Mouse (Mus musculus): ENCODE results near the gene Dcaf5. TPM values are rescaled to one million over a fixed set of nuclear protein-coding genes. Genes with fewer than 3 reads are reported as not detected.
A peak's percentile ranks its signal among the peaks of the same experiment; 100 is the strongest.

Dcaf5 gene
- polyA plus RNA-seq, 1 experiment from 2014 or later, result 7.4 TPM

DNA sequence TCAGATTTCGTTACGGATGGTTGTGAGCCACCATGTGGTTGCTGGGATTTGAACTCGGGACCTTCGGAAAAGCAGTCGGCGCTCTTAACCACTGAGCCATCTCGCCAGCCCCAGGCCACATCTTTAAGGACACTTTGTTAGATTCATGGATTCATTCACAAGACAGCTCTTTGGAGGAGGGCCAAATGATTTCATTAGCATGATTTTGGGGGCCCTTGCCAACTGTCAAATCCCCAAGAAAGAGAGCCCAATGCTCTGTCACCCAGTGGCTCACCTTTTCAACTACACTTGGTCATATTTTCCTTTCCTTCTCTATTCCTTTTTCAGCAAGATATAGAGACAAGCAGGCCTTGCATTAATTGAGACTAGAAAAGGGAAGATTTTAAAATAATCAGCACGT is 63.5 kb downstream of the Dcaf5 start:
- no peak overlapping the region for H3K27ac ChIP-seq (ENCODE audit: low read depth, low read length)
- no peak overlapping the region for H3K9ac ChIP-seq (ENCODE audit: low read depth, low read length)
- TF ChIP-seq CTCF (IDR thresholded peaks at IDR 0.05; ENCODE audit: low read depth), result no peak
- 93% methylated on average over 8 of the region's 8 CpGs for WGBS
- H3K4me2 ChIP-seq (replicated peaks; ENCODE audit: low read depth), result no peak overlapping the region
- H3K4me1 ChIP-seq (replicated peaks; ENCODE audit: control insufficient read depth, insufficient read depth, low read length), result no peaks in the 10 kb centered on the region
- no peak for ATAC-seq
- no peaks in the 10 kb centered on the region for H3K27me3 ChIP-seq (replicated peaks; ENCODE audit: control insufficient read depth, insufficient read depth, low read length)
- peaks cover 41% of the 10 kb centered on the region for H3K36me3 ChIP-seq (ENCODE audit: control insufficient read depth, insufficient read depth)
- H3K9me3 ChIP-seq (ENCODE audit: control insufficient read depth), result no peaks in the 10 kb centered on the region
- H3K4me3 ChIP-seq (ENCODE audit: low read depth, low read length), result no peak overlapping the region

DNA sequence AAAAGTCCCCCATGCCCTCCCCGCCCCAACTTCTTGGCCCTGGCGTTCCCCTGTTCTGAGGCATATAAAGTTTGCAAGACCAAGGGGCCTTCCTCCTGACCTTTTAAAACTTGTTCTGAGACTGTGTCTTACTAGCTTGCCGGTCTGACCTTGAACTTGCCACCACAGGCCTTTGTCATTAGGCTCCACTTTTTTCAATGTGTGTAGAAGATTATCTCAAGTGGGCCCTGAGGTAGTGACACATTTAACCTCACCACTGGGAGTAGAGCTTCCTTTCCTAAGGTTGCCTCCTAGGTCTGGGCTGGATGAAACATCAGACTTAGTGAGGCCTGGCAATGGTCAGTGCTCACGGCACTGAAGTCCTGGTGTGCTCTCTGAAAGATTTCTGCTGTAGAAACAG is 69.2 kb downstream of the Dcaf5 start:
- H3K27ac ChIP-seq (ENCODE audit: low read depth, low read length), result no peak overlapping the region
- H3K9ac ChIP-seq (ENCODE audit: low read depth, low read length), result no peak overlapping the region
- no peaks in the 10 kb centered on the region for H3K27me3 ChIP-seq (replicated peaks; ENCODE audit: control insufficient read depth, insufficient read depth, low read length)
- no peak for ATAC-seq
- 86% methylated on average over 4 of the region's 4 CpGs for WGBS
- TF ChIP-seq CTCF (IDR thresholded peaks at IDR 0.05; ENCODE audit: low read depth), result no peak
- H3K9me3 ChIP-seq (ENCODE audit: control insufficient read depth), result no peaks in the 10 kb centered on the region
- H3K4me1 ChIP-seq (replicated peaks; ENCODE audit: control insufficient read depth, insufficient read depth, low read length), result 0 out of 2 replicates have a peak, but pooled peaks cover 4% of the 10 kb centered on the region
- no peak overlapping the region for H3K4me3 ChIP-seq (ENCODE audit: low read depth, low read length)
- peaks cover 23% of the 10 kb centered on the region for H3K36me3 ChIP-seq (ENCODE audit: control insufficient read depth, insufficient read depth)
- no peak overlapping the region for H3K4me2 ChIP-seq (replicated peaks; ENCODE audit: low read depth)

DNA sequence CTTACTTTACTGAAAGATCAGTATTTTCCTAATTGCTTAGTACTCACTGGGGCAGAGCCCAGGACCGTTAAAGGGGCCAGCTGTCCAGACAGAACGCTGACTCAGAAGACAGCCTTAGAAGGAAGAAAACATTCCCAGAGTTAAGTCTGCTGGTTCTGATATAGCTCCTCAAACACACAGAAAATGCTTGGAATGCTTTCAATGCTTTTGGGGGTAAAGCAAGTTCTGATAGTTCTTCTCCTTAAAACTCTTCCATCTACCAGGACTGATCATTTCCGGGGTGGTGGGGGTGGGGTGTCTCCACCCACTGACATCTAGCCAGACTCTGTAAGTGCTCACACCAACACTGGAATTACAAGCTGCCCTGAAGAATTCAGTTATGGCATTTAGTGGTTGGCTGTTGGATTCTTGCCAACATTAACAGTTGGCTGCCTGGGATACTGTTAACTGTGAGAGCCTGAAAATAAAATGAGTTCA is 70.4 kb downstream of the Dcaf5 start:
- H3K9me3 ChIP-seq (ENCODE audit: control insufficient read depth), result no peaks in the 10 kb centered on the region
- no peak overlapping the region for H3K4me2 ChIP-seq (replicated peaks; ENCODE audit: low read depth)
- 14% methylated on average over 3 of the region's 3 CpGs for WGBS
- H3K4me1 ChIP-seq (replicated peaks; ENCODE audit: control insufficient read depth, insufficient read depth, low read length), result 0 out of 2 replicates have a peak, but pooled peaks cover 4% of the 10 kb centered on the region
- H3K9ac ChIP-seq (ENCODE audit: low read depth, low read length), result no peak overlapping the region
- no peak overlapping the region for H3K27ac ChIP-seq (ENCODE audit: low read depth, low read length)
- H3K4me3 ChIP-seq (ENCODE audit: low read depth, low read length), result no peak overlapping the region
- ATAC-seq, result peak; percentile 10; the same call in 1 of the 2 replicates
- no peak for TF ChIP-seq CTCF (IDR thresholded peaks at IDR 0.05; ENCODE audit: low read depth)
- H3K27me3 ChIP-seq (replicated peaks; ENCODE audit: control insufficient read depth, insufficient read depth, low read length), result no peaks in the 10 kb centered on the region
- peaks cover 27% of the 10 kb centered on the region for H3K36me3 ChIP-seq (ENCODE audit: control insufficient read depth, insufficient read depth)

DNA sequence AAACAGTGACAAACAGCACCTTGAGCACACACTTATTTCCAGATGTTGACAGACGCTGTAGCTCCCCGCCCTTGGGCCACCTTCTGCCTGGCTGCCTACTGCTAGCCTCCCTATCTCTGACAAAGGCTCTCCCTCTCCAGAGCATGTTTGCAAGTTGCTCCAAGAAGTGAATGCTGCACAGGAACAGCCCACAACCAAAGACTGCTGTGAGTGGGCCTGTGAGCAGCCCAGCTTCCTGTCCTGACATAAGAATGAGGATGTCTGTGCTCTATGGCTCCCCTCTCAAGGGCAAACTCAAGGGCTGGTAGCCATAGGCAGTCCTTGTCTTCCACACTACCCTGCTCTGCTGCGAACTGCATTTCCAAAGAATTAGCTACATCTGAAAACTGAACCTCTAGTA is 71.1 kb downstream of the Dcaf5 start:
- H3K9ac ChIP-seq (ENCODE audit: low read depth, low read length), result no peak overlapping the region
- TF ChIP-seq CTCF (IDR thresholded peaks at IDR 0.05; ENCODE audit: low read depth), result no peak
- peaks cover 23% of the 10 kb centered on the region for H3K36me3 ChIP-seq (ENCODE audit: control insufficient read depth, insufficient read depth)
- H3K27ac ChIP-seq (ENCODE audit: low read depth, low read length), result 0 out of 2 replicates have a peak overlapping the region, but pooled peaks have one; percentile 46
- H3K4me3 ChIP-seq (ENCODE audit: low read depth, low read length), result no peak overlapping the region
- no peak overlapping the region for H3K4me2 ChIP-seq (replicated peaks; ENCODE audit: low read depth)
- no peaks in the 10 kb centered on the region for H3K9me3 ChIP-seq (ENCODE audit: control insufficient read depth)
- WGBS, result 88% methylated on average over 3 of the region's 3 CpGs
- H3K27me3 ChIP-seq (replicated peaks; ENCODE audit: control insufficient read depth, insufficient read depth, low read length), result no peaks in the 10 kb centered on the region
- H3K4me1 ChIP-seq (replicated peaks; ENCODE audit: control insufficient read depth, insufficient read depth, low read length), result 0 out of 2 replicates have a peak, but pooled peaks cover 4% of the 10 kb centered on the region
- ATAC-seq, result no peak

DNA sequence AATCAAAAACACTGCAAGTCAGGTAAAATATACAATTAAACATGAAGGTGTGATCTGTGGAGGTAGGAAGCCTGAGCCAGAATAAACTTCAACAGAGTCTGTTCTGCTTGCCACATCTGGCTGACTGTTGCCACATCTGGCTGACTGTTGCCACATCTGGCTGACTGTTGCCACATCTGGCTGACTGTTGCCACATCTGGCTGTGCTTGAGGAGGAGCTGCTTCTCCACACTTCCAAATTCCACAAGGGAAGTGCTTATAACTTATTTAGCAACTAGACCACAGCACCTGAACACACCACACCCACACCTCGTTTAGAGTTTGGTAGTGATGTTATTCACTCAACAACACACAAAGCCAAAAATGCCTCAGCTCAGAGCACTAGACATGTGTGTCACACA is 74.7 kb downstream of the Dcaf5 start:
- 74% methylated on average over 1 of the region's 1 CpGs for WGBS
- H3K4me3 ChIP-seq (ENCODE audit: low read depth, low read length), result no peak overlapping the region
- no peaks in the 10 kb centered on the region for H3K9me3 ChIP-seq (ENCODE audit: control insufficient read depth)
- 0 out of 2 replicates have a peak, but pooled peaks cover 4% of the 10 kb centered on the region for H3K4me1 ChIP-seq (replicated peaks; ENCODE audit: control insufficient read depth, insufficient read depth, low read length)
- H3K9ac ChIP-seq (ENCODE audit: low read depth, low read length), result no peak overlapping the region
- no peak for TF ChIP-seq CTCF (IDR thresholded peaks at IDR 0.05; ENCODE audit: low read depth)
- H3K36me3 ChIP-seq (ENCODE audit: control insufficient read depth, insufficient read depth), result peaks cover 28% of the 10 kb centered on the region
- no peak for ATAC-seq
- no peak overlapping the region for H3K4me2 ChIP-seq (replicated peaks; ENCODE audit: low read depth)
- no peaks in the 10 kb centered on the region for H3K27me3 ChIP-seq (replicated peaks; ENCODE audit: control insufficient read depth, insufficient read depth, low read length)
- H3K27ac ChIP-seq (ENCODE audit: low read depth, low read length), result no peak overlapping the region

DNA sequence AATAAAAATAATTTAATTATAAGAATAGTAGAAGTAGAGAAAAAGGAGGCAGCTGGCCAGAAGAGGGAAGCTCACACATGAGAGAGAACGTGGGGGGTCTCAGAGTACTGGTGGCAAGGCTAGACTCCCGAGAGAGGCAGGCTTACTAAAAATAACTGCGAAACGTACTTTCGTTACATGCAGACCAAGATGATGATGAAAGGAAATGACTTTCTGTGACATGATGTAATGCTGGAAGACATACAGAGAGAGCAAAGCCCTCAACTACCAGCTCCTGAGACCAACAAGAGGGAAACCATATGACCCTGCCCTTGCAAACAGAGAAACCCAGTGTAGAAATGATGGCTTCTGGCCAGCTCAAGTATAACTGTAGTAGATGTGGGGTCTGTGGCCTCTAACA is 76.1 kb downstream of the Dcaf5 start:
- peaks cover 30% of the 10 kb centered on the region for H3K36me3 ChIP-seq (ENCODE audit: control insufficient read depth, insufficient read depth)
- no peak overlapping the region for H3K4me2 ChIP-seq (replicated peaks; ENCODE audit: low read depth)
- no peak overlapping the region for H3K27ac ChIP-seq (ENCODE audit: low read depth, low read length)
- H3K9me3 ChIP-seq (ENCODE audit: control insufficient read depth), result no peaks in the 10 kb centered on the region
- TF ChIP-seq CTCF (IDR thresholded peaks at IDR 0.05; ENCODE audit: low read depth), result no peak
- no peak for ATAC-seq
- H3K9ac ChIP-seq (ENCODE audit: low read depth, low read length), result no peak overlapping the region
- 65% methylated on average over 5 of the region's 5 CpGs for WGBS
- no peak overlapping the region for H3K4me3 ChIP-seq (ENCODE audit: low read depth, low read length)
- H3K27me3 ChIP-seq (replicated peaks; ENCODE audit: control insufficient read depth, insufficient read depth, low read length), result no peaks in the 10 kb centered on the region
- 0 out of 2 replicates have a peak, but pooled peaks cover under 1% of the 10 kb centered on the region for H3K4me1 ChIP-seq (replicated peaks; ENCODE audit: control insufficient read depth, insufficient read depth, low read length)
